Mouse (Mus musculus) c-Kit-negative CD71-positive TER-119-positive erythroid progenitor cells, embryonic 14.5 days (primary cell): Measurements from ENCODE around the gene Sbf1.

ENCODE experiments used
- DNase-seq: peaks from one replicate; pipeline ENCODE4 v3.0.0-alpha.2; 2013; ENCODE audit warnings: low read depth, low spot score

Sbf1 gene

GRCm38 (mm10) chr15:89315190-89315731 is at the start of gene Sbf1:
TSS of gene Sbf1 (minus strand) at chr15:89315311.
- peak; percentile 92 for DNase-seq

- DNase-seq, result no peak
Measured at GRCm38 (mm10) chr15:89363051-89363450, 47.9 kb upstream of the Sbf1 start.

DNA sequence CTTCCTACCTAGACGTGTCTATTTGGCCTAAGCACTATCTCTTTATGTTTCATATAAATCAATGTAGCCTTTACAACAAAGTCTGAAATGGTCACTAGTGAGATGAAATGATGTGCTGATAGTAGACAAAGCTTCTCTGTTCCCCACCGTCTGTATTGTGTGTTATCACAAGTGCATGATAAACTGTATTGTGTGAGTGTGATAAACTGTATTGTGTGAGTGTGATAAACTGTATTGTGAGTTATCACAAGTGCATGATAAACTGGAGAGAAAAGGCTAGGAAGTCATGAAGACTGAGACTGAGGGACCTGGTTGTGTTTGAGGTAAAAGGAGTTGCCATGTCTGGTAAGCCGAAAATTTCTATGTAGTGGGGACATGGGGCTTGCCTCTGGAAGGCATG is 43.7 kb upstream of the Sbf1 start:
- DNase-seq, result no peak

DNA sequence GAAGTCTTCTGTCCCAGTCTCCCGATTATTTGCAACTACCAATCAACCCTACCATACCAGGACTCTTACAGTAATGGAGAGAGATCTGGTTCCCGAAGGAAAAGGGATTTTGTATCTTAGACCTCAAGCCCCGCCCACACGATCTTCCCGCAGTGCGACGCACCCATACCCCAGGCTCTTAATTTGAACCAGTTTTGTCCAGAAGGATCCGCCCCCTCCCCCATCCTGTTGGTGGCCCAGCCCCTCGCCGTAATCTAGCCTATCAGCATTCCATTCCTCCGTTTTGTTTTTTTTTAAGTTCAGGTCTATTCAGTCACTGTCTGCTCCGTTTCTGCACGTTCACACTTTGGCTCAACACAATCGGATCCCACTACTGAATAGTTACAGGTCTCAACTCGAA is 41.3 kb upstream of the Sbf1 start:
- peak; percentile 68 for DNase-seq

GRCm38 (mm10) chr15:89355241-89356187 is 40.4 kb upstream of the Sbf1 start, which contains the start of the genes Lmf2 and Ncaph2:
TSS of gene Lmf2 (minus strand) at chr15:89355659.
TSS of gene Ncaph2 (plus strand) at chr15:89355719.
- peak; percentile 95 for DNase-seq

- DNase-seq, result no peak
Measured at GRCm38 (mm10) chr15:89354455-89354854, 39.3 kb upstream of the Sbf1 start.

- DNase-seq, result no peak
Measured at GRCm38 (mm10) chr15:89353837-89354236, 38.7 kb upstream of the Sbf1 start.

DNA sequence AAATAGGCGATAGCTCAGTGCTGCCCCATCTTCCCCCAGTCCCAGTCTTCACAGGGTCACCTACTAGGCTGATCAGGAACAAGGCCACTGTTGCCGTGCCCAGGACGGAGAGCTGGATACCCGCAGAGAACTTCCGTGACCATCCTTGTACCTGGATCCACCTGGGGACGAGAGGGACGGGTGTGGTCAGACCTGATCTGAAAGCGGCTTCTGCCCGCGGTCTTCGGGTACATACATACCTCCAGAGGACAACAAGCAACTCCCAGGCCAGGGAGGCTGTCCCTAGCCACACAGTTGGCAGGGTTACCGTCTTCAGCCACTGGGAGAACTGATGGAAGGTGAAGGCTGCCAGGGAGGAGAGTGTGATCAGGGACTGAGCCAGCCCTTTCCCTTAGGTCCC is 37.7 kb upstream of the Sbf1 start:
- no peak for DNase-seq

GRCm38 (mm10) chr15:89352054-89352453 is 36.9 kb upstream of the Sbf1 start:
- DNase-seq, result no peak

DNA sequence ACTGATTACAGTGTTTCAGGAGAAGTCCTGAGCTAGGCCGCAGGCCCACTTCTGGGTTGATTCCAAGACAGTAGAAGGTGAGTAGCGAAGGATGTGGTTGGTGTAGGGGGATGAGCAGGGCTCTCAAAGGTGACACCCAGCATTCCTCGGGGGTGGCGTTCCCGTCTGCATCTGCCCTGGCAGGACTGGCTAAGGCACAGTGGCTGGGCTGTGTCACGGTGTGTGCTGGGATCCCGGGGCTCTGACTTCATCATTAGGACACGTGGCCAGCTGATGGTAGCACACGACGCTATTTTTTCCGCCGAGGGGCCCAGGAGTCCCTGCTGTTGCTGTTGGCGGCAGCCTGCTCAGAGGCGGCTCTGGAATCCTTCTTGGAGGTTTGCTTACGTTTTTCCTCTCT is 36.2 kb upstream of the Sbf1 start:
- no peak for DNase-seq

DNA sequence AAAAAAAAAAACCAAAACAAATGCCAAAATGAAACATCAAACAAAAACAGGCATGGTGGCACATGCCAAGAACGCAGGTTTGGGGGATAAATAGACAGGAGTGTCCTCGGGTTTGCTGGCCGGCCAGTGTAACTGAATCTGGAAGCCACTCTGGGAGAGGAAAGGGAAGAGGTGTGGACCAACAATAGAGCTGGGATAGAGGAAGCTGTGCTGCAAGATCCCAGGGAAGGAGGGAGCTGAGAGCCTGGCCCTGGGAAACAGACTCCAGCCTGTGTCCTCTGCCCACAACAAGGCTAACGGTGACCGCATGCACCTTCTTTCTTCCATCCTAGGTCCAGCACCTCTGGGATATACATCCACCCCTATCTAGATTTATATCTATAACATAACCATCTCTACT is 35.3 kb upstream of the Sbf1 start:
- no peak for DNase-seq

DNA sequence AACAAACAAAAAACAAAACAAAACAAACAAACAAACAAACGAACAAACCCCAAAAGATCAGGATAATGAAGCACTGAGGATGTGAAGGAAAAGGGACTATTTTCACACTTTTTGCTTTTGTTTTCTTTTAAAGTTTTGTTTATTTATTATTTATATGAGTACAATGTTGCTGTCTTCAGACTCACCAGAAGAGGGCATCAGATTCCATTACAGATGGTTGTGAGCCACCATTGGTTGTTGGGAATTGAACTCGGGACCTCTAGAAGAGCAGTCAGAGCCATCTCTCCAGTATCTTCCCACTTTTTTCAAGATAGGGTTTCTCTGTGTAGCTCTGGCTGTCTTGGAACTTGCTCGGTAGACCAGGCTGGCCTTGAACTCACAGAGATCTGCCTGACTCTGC is 28.2 kb upstream of the Sbf1 start:
- DNase-seq, result no peak

DNA sequence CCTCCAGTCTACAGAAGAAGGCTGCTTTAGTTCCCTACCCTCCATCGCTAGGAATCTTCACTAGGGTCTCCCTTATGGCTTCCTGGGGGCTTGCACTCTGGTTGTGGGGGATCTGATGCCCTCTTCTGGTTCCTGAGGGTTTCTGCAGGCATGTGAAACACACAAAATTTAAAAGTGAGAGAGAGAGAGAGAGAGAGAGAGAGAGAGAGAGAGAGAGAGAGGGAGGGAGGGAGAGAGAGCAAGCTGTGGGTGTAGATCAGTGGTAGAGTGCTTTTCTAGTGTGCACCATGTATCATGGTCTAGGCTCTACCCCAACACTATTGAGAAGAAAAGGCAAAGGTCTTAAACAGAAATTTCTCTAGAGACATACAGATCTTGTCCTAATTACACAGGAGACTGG is 26.6 kb upstream of the Sbf1 start:
- no peak for DNase-seq

DNA sequence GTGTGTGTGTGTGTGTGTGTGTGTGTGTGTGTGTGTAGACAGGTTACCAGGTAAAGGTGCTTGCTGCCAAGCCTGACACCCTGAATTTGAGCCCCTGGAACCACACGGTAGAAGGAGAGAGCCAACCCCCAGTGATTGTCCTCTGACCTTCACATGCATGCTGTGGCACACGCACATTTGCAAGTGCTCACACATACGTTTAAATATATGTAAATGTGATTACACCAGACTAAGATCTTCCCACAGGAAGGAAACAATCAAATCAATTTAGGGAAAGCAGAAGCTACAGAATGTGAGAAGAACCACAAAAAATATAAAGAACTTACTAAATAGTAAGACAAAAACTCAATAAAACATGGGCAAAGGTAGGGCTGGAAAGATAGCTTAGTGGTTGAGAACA is 25.0 kb upstream of the Sbf1 start:
- DNase-seq, result no peak

DNA sequence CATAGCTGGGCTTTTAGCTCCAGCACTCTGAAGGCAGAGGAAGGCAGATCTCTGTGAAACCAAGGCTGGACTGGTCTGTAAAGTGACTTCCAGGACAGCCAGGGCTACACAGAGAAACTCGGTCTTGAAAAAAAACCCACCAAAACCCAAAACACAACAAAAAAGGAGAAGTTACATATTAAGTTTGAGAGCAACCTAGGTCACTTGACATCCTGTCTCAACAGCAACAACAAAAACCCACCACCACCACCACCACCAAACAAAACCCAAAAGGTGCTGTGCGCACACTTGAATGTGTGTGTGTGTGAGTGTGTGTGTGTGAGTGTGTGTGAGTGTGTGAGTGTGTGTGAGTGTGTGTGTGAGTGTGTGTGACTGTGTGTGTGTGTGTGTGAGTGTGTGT is 24.6 kb upstream of the Sbf1 start:
- DNase-seq, result no peak

DNA sequence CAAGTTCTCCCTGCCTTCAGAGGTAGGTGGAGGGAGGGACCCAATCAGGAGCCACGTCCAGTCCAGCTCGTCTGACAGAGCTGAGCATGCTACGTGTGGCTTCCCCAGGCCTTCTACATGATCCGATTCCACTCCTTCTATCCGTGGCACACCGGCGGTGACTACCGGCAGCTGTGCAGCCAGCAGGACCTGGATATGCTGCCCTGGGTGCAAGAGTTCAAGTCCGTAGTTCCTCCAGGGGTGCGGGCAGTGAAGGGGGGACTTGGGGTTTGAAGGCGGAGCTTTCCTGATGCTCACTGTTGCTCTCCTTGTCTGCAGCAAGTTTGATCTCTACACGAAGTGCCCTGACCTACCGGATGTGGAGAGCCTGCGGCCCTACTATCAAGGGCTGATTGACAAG is 21.3 kb upstream of the Sbf1 start:
- DNase-seq, result no peak

GRCm38 (mm10) chr15:89334774-89335537 is 19.8 kb upstream of the Sbf1 start:
- DNase-seq, result no peak

- DNase-seq, result no peak
Measured at GRCm38 (mm10) chr15:89334271-89334670, 19.2 kb upstream of the Sbf1 start, which contains the start of gene Miox. TSS of gene Miox (plus strand) at chr15:89334398.

DNA sequence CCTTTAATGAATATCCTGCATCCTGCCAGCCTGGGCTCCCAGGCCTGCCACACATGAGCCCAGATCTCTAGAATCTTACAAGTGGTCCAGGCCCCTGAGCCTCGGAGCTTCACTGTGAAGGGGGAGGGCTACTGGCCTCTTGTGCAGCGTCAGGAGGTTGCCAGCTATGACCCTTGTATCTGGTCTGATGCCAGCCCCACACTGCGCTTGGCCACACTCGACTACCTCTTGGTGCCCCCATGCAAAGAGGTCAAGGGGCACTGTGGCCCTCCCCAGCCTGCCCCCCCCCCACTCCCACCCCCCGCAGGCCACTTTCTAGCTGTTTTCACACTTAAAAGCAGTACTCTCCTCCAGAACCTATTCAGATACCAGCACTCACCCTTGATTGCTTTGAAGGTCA is 11.3 kb upstream of the Sbf1 start:
- no peak for DNase-seq

GRCm38 (mm10) chr15:89323656-89324055 is 8.5 kb upstream of the Sbf1 start:
- no peak for DNase-seq

DNA sequence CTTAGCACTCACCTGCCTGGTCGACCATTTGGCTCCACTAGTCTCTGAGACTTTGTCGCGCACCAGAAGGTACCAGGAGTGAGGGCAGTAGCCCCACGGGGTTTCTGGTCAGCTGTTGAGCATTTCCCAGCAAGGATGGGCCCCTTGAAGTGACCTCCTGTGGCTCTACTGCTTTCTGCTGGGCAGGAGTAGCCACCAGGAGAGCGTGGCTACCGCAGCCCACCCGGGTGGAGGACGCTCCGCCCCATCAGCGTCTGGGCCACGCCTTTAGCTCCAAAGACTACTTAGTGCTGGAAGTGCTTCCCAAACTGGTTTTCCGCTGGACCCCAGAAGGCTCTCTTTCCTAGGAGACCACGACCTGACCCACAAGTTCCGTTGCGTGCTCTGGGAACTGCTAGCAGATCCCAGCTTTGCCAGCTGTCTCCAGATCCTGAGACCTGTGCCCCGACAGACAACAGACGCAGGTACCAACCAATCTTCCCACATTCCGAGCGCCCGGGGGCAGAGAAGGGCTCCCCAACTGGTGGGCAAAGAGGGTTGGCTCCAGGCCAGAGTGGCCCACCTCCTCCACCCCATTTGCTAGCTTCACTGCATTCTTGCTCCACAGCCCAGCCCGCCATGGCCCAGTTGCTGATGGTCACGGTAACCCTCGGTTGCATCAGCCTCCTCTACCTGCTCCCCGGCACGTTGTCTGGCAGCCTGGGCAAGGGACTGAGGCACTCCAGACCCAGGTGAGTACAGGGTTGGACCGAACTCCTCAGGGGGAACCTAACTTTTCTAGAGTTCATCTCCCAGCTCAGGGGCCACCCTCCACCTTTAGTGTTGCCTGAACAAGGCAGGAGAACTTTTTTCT is 7.8 kb upstream of the Sbf1 start, which contains the start of gene Adm2:
Adm2 (plus strand) TSS at position 51 of the 853 bp plus-strand sequence.
- DNase-seq, result no peak
